Mouse (Mus musculus): ENCODE data around the gene Plscr3. TPM values are rescaled to one million over a fixed set of nuclear protein-coding genes. Genes with fewer than 3 reads are reported as not detected.
A peak's percentile ranks its signal among the peaks of the same experiment; 100 is the strongest.

Gene Plscr3
- polyA plus RNA-seq, 1 experiment, result 128 TPM

- Histone ChIP-seq H3K4me3 (ENCODE audit: insufficient read depth, low read length) (no peak overlapping the region), H3K4me1 (ENCODE audit: control insufficient read depth, insufficient read depth, low read length) (no peaks in the 10 kb centered on the region), H3K27ac (ENCODE audit: insufficient read depth, low read length) (no peak overlapping the region)
- TF ChIP-seq CTCF (IDR thresholded peaks at IDR 0.05; ENCODE audit: borderline replicate concordance, insufficient read depth, low read length), result no peak
- TF ChIP-seq POLR2A (IDR thresholded peaks at IDR 0.05; ENCODE audit: low read depth, low read length), result no peak
Observed at GRCm38 (mm10) chr11:69883066-69883465, 36.9 kb downstream of the Plscr3 start.

GRCm38 (mm10) chr11:69883527-69884151 is 37.5 kb downstream of the Plscr3 start:
- Histone ChIP-seq H3K4me3 (ENCODE audit: insufficient read depth, low read length) (no peak overlapping the region), H3K4me1 (ENCODE audit: control insufficient read depth, insufficient read depth, low read length) (no peaks in the 10 kb centered on the region), H3K27ac (ENCODE audit: insufficient read depth, low read length) (no peak overlapping the region)
- TF ChIP-seq POLR2A (IDR thresholded peaks at IDR 0.05; ENCODE audit: low read depth, low read length), result no peak
- no peak for TF ChIP-seq CTCF (IDR thresholded peaks at IDR 0.05; ENCODE audit: borderline replicate concordance, insufficient read depth, low read length)

- Histone ChIP-seq H3K4me1 (ENCODE audit: control insufficient read depth, insufficient read depth, low read length) (no peaks in the 10 kb centered on the region), H3K27ac (ENCODE audit: insufficient read depth, low read length) (no peak overlapping the region), H3K4me3 (ENCODE audit: insufficient read depth, low read length) (no peak overlapping the region)
- TF ChIP-seq CTCF (IDR thresholded peaks at IDR 0.05; ENCODE audit: borderline replicate concordance, insufficient read depth, low read length), result no peak
- TF ChIP-seq POLR2A (IDR thresholded peaks at IDR 0.05; ENCODE audit: low read depth, low read length), result no peak
Observed at GRCm38 (mm10) chr11:69884240-69884639, 38.1 kb downstream of the Plscr3 start.

- no peak overlapping the region for H3K4me3 ChIP-seq (ENCODE audit: insufficient read depth, low read length)
- TF ChIP-seq POLR2A (IDR thresholded peaks at IDR 0.05; ENCODE audit: low read depth, low read length) (no peak), CTCF (IDR thresholded peaks at IDR 0.05; ENCODE audit: borderline replicate concordance, insufficient read depth, low read length) (no peak)
- H3K27ac ChIP-seq (ENCODE audit: insufficient read depth, low read length), result no peak overlapping the region
- H3K4me1 ChIP-seq (ENCODE audit: control insufficient read depth, insufficient read depth, low read length), result no peaks in the 10 kb centered on the region
Observed at GRCm38 (mm10) chr11:69884663-69885062, 38.5 kb downstream of the Plscr3 start.

- Histone ChIP-seq H3K4me1 (ENCODE audit: control insufficient read depth, insufficient read depth, low read length) (no peaks in the 10 kb centered on the region), H3K27ac (ENCODE audit: insufficient read depth, low read length) (no peak overlapping the region), H3K4me3 (ENCODE audit: insufficient read depth, low read length) (no peak overlapping the region)
- no peak for TF ChIP-seq CTCF (IDR thresholded peaks at IDR 0.05; ENCODE audit: borderline replicate concordance, insufficient read depth, low read length)
- no peak for TF ChIP-seq POLR2A (IDR thresholded peaks at IDR 0.05; ENCODE audit: low read depth, low read length)
Observed at GRCm38 (mm10) chr11:69886907-69887635, 40.9 kb downstream of the Plscr3 start.

- Histone ChIP-seq H3K4me1 (ENCODE audit: control insufficient read depth, insufficient read depth, low read length) (no peaks in the 10 kb centered on the region), H3K27ac (ENCODE audit: insufficient read depth, low read length) (no peak overlapping the region), H3K4me3 (ENCODE audit: insufficient read depth, low read length) (no peak overlapping the region)
- no peak for TF ChIP-seq CTCF (IDR thresholded peaks at IDR 0.05; ENCODE audit: borderline replicate concordance, insufficient read depth, low read length)
- TF ChIP-seq POLR2A (IDR thresholded peaks at IDR 0.05; ENCODE audit: low read depth, low read length), result no peak
Observed at GRCm38 (mm10) chr11:69891482-69891881, 45.3 kb downstream of the Plscr3 start.

- Histone ChIP-seq H3K4me1 (ENCODE audit: control insufficient read depth, insufficient read depth, low read length) (no peaks in the 10 kb centered on the region), H3K4me3 (ENCODE audit: insufficient read depth, low read length) (no peak overlapping the region), H3K27ac (ENCODE audit: insufficient read depth, low read length) (no peak overlapping the region)
- TF ChIP-seq CTCF (IDR thresholded peaks at IDR 0.05; ENCODE audit: borderline replicate concordance, insufficient read depth, low read length), result no peak
- no peak for TF ChIP-seq POLR2A (IDR thresholded peaks at IDR 0.05; ENCODE audit: low read depth, low read length)
Observed at GRCm38 (mm10) chr11:69894671-69895070, 48.5 kb downstream of the Plscr3 start.

GRCm38 (mm10) chr11:69895291-69895690 is 49.1 kb downstream of the Plscr3 start, which contains the start of gene Acap1:
Acap1 (minus strand) TSS chr11:69895539.
- no peak within 1 kb of the TSS for H3K27ac ChIP-seq (ENCODE audit: insufficient read depth, low read length)
- H3K4me3 ChIP-seq (ENCODE audit: insufficient read depth, low read length), result no peak within 1 kb of the TSS
- no peaks in the 10 kb centered on the region for H3K4me1 ChIP-seq (ENCODE audit: control insufficient read depth, insufficient read depth, low read length)
- TF ChIP-seq CTCF (IDR thresholded peaks at IDR 0.05; ENCODE audit: borderline replicate concordance, insufficient read depth, low read length) (no peak), POLR2A (IDR thresholded peaks at IDR 0.05; ENCODE audit: low read depth, low read length) (no peak)

GRCm38 (mm10) chr11:69899870-69900269 is 53.7 kb downstream of the Plscr3 start:
- no peaks in the 10 kb centered on the region for H3K4me1 ChIP-seq (ENCODE audit: control insufficient read depth, insufficient read depth, low read length)
- TF ChIP-seq CTCF (IDR thresholded peaks at IDR 0.05; ENCODE audit: borderline replicate concordance, insufficient read depth, low read length) (no peak), POLR2A (IDR thresholded peaks at IDR 0.05; ENCODE audit: low read depth, low read length) (no peak)
- H3K27ac ChIP-seq (ENCODE audit: insufficient read depth, low read length), result no peak overlapping the region
- peak overlapping the region; percentile 70 for H3K4me3 ChIP-seq (ENCODE audit: insufficient read depth, low read length)

Measured in embryonic fibroblast, embryonic 13.5 days (primary cell).